Mouse (Mus musculus): ENCODE data around the gene Med11. TPM values are rescaled to one million over a fixed set of nuclear protein-coding genes. Genes with fewer than 3 reads are reported as not detected.
"Not testable (repeated sequence)": the region's sequence is repeated elsewhere in the genome, so short reads cannot be mapped to it uniquely, and the experiment has no call there.

The Med11 gene
- polyA plus RNA-seq, 1 experiment from 2014 or later, result 51.6 TPM

- Histone ChIP-seq H3K27me3 (replicated peaks; ENCODE audit: control insufficient read depth, insufficient read depth, low read length) (no peaks in the 10 kb centered on the region), H3K4me1 (replicated peaks; ENCODE audit: control insufficient read depth, insufficient read depth, low read length) (no peaks in the 10 kb centered on the region), H3K36me3 (ENCODE audit: control insufficient read depth, insufficient read depth, low read length) (no peaks in the 10 kb centered on the region), H3K4me3 (ENCODE audit: low read depth, low read length) (no peak overlapping the region), H3K9me3 (ENCODE audit: control insufficient read depth, low read length) (no peaks in the 10 kb centered on the region), H3K9ac (ENCODE audit: low read length) (no peak overlapping the region), H3K4me2 (ENCODE audit: low read length) (no peak overlapping the region), H3K27ac (ENCODE audit: low read depth) (no peak overlapping the region)
- no peak for DNase-seq (ENCODE audit: low spot score)
- ATAC-seq (replicated peaks; ENCODE audit: low FRiP score, low TSS enrichment, low read depth), result no peak
These were observed 21.0 kb downstream of the Med11 start for GRCm38 (mm10) chr11:70472716-70473115.

GRCm38 (mm10) chr11:70473291-70473690, 21.6 kb downstream of the Med11 start:
- H3K9ac ChIP-seq (ENCODE audit: low read length); H3K27ac ChIP-seq (ENCODE audit: low read depth); H3K4me2 ChIP-seq (ENCODE audit: low read length); ATAC-seq (replicated peaks; ENCODE audit: low FRiP score, low TSS enrichment, low read depth); H3K27me3 ChIP-seq (replicated peaks; ENCODE audit: control insufficient read depth, insufficient read depth, low read length); DNase-seq (ENCODE audit: low spot score); H3K9me3 ChIP-seq (ENCODE audit: control insufficient read depth, low read length); H3K4me3 ChIP-seq (ENCODE audit: low read depth, low read length); H3K36me3 ChIP-seq (ENCODE audit: control insufficient read depth, insufficient read depth, low read length); H3K4me1 ChIP-seq (replicated peaks; ENCODE audit: control insufficient read depth, insufficient read depth, low read length): not testable (repeated sequence)
- WGBS, result 82% methylated on average over 5 of the region's 5 CpGs

GRCm38 (mm10) chr11:70474872-70475534, 23.3 kb downstream of the Med11 start:
- Histone ChIP-seq H3K4me3 (ENCODE audit: low read depth, low read length) (no peak overlapping the region), H3K36me3 (ENCODE audit: control insufficient read depth, insufficient read depth, low read length) (no peaks in the 10 kb centered on the region), H3K9me3 (ENCODE audit: control insufficient read depth, low read length) (no peaks in the 10 kb centered on the region), H3K9ac (ENCODE audit: low read length) (no peak overlapping the region), H3K4me1 (replicated peaks; ENCODE audit: control insufficient read depth, insufficient read depth, low read length) (no peaks in the 10 kb centered on the region), H3K4me2 (ENCODE audit: low read length) (no peak overlapping the region), H3K27ac (ENCODE audit: low read depth) (no peak overlapping the region), H3K27me3 (replicated peaks; ENCODE audit: control insufficient read depth, insufficient read depth, low read length) (no peaks in the 10 kb centered on the region)
- 55% methylated on average over 12 of the region's 12 CpGs for WGBS
- DNase-seq (ENCODE audit: low spot score) (no peak), ATAC-seq (replicated peaks; ENCODE audit: low FRiP score, low TSS enrichment, low read depth) (no peak)

GRCm38 (mm10) chr11:70485498-70485897, 33.8 kb downstream of the Med11 start:
- ATAC-seq (replicated peaks; ENCODE audit: low FRiP score, low TSS enrichment, low read depth) (no peak), DNase-seq (ENCODE audit: low spot score) (no peak)
- 62% methylated on average over 2 of the region's 2 CpGs for WGBS
- H3K36me3 ChIP-seq (ENCODE audit: control insufficient read depth, insufficient read depth, low read length), result no peaks in the 10 kb centered on the region
- H3K4me3 ChIP-seq (ENCODE audit: low read depth, low read length), result no peak overlapping the region
- H3K27ac ChIP-seq (ENCODE audit: low read depth), result no peak overlapping the region
- H3K9ac ChIP-seq (ENCODE audit: low read length), result no peak overlapping the region
- H3K4me1 ChIP-seq (replicated peaks; ENCODE audit: control insufficient read depth, insufficient read depth, low read length), result no peaks in the 10 kb centered on the region
- no peak overlapping the region for H3K4me2 ChIP-seq (ENCODE audit: low read length)
- H3K9me3 ChIP-seq (ENCODE audit: control insufficient read depth, low read length), result no peaks in the 10 kb centered on the region
- no peaks in the 10 kb centered on the region for H3K27me3 ChIP-seq (replicated peaks; ENCODE audit: control insufficient read depth, insufficient read depth, low read length)

- H3K9ac ChIP-seq (ENCODE audit: low read length), result no peak overlapping the region
- DNase-seq (ENCODE audit: low spot score) (no peak), ATAC-seq (replicated peaks; ENCODE audit: low FRiP score, low TSS enrichment, low read depth) (no peak)
- no peak overlapping the region for H3K4me2 ChIP-seq (ENCODE audit: low read length)
- H3K27me3 ChIP-seq (replicated peaks; ENCODE audit: control insufficient read depth, insufficient read depth, low read length), result no peaks in the 10 kb centered on the region
- no peaks in the 10 kb centered on the region for H3K4me1 ChIP-seq (replicated peaks; ENCODE audit: control insufficient read depth, insufficient read depth, low read length)
- H3K4me3 ChIP-seq (ENCODE audit: low read depth, low read length), result no peak overlapping the region
- no peak overlapping the region for H3K27ac ChIP-seq (ENCODE audit: low read depth)
- H3K36me3 ChIP-seq (ENCODE audit: control insufficient read depth, insufficient read depth, low read length), result no peaks in the 10 kb centered on the region
- WGBS, result 46% methylated on average over 4 of the region's 4 CpGs
- H3K9me3 ChIP-seq (ENCODE audit: control insufficient read depth, low read length), result no peaks in the 10 kb centered on the region
These were observed 36.1 kb downstream of the Med11 start for GRCm38 (mm10) chr11:70487816-70488215.

- ATAC-seq (replicated peaks; ENCODE audit: low FRiP score, low TSS enrichment, low read depth), result no peak
- Histone ChIP-seq H3K9ac (ENCODE audit: low read length) (no peak overlapping the region), H3K4me3 (ENCODE audit: low read depth, low read length) (no peak overlapping the region), H3K9me3 (ENCODE audit: control insufficient read depth, low read length) (no peaks in the 10 kb centered on the region), H3K36me3 (ENCODE audit: control insufficient read depth, insufficient read depth, low read length) (no peaks in the 10 kb centered on the region), H3K4me1 (replicated peaks; ENCODE audit: control insufficient read depth, insufficient read depth, low read length) (no peaks in the 10 kb centered on the region), H3K4me2 (ENCODE audit: low read length) (no peak overlapping the region), H3K27me3 (replicated peaks; ENCODE audit: control insufficient read depth, insufficient read depth, low read length) (no peaks in the 10 kb centered on the region), H3K27ac (ENCODE audit: low read depth) (no peak overlapping the region)
- 86% methylated on average over 3 of the region's 3 CpGs for WGBS
- DNase-seq (ENCODE audit: low spot score), result no peak
These were observed 37.4 kb downstream of the Med11 start for GRCm38 (mm10) chr11:70489138-70489537.

- Histone ChIP-seq H3K9ac (ENCODE audit: low read length) (no peak overlapping the region), H3K36me3 (ENCODE audit: control insufficient read depth, insufficient read depth, low read length) (no peaks in the 10 kb centered on the region), H3K4me2 (ENCODE audit: low read length) (no peak overlapping the region), H3K4me1 (replicated peaks; ENCODE audit: control insufficient read depth, insufficient read depth, low read length) (no peaks in the 10 kb centered on the region), H3K27me3 (replicated peaks; ENCODE audit: control insufficient read depth, insufficient read depth, low read length) (no peaks in the 10 kb centered on the region), H3K4me3 (ENCODE audit: low read depth, low read length) (no peak overlapping the region), H3K27ac (ENCODE audit: low read depth) (no peak overlapping the region), H3K9me3 (ENCODE audit: control insufficient read depth, low read length) (no peaks in the 10 kb centered on the region)
- ATAC-seq (replicated peaks; ENCODE audit: low FRiP score, low TSS enrichment, low read depth) (no peak), DNase-seq (ENCODE audit: low spot score) (no peak)
- 89% methylated on average over 6 of the region's 6 CpGs for WGBS
These were observed 38.0 kb downstream of the Med11 start for GRCm38 (mm10) chr11:70489684-70490083.

GRCm38 (mm10) chr11:70499566-70500475, 48.1 kb downstream of the Med11 start:
- H3K27me3 ChIP-seq (replicated peaks; ENCODE audit: control insufficient read depth, insufficient read depth, low read length), result no peaks in the 10 kb centered on the region
- no peak overlapping the region for H3K9ac ChIP-seq (ENCODE audit: low read length)
- no peaks in the 10 kb centered on the region for H3K9me3 ChIP-seq (ENCODE audit: control insufficient read depth, low read length)
- H3K4me3 ChIP-seq (ENCODE audit: low read depth, low read length), result no peak overlapping the region
- H3K27ac ChIP-seq (ENCODE audit: low read depth), result no peak overlapping the region
- H3K4me2 ChIP-seq (ENCODE audit: low read length), result no peak overlapping the region
- ATAC-seq (replicated peaks; ENCODE audit: low FRiP score, low TSS enrichment, low read depth) (no peak), DNase-seq (ENCODE audit: low spot score) (no peak)
- no peaks in the 10 kb centered on the region for H3K4me1 ChIP-seq (replicated peaks; ENCODE audit: control insufficient read depth, insufficient read depth, low read length)
- H3K36me3 ChIP-seq (ENCODE audit: control insufficient read depth, insufficient read depth, low read length), result no peaks in the 10 kb centered on the region
- 67% methylated on average over 14 of the region's 14 CpGs for WGBS

GRCm38 (mm10) chr11:70500476-70500812, 48.7 kb downstream of the Med11 start:
- Histone ChIP-seq H3K27me3 (replicated peaks; ENCODE audit: control insufficient read depth, insufficient read depth, low read length) (no peaks in the 10 kb centered on the region), H3K36me3 (ENCODE audit: control insufficient read depth, insufficient read depth, low read length) (no peaks in the 10 kb centered on the region), H3K9ac (ENCODE audit: low read length) (no peak overlapping the region), H3K4me1 (replicated peaks; ENCODE audit: control insufficient read depth, insufficient read depth, low read length) (no peaks in the 10 kb centered on the region), H3K4me3 (ENCODE audit: low read depth, low read length) (no peak overlapping the region), H3K27ac (ENCODE audit: low read depth) (no peak overlapping the region), H3K9me3 (ENCODE audit: control insufficient read depth, low read length) (no peaks in the 10 kb centered on the region), H3K4me2 (ENCODE audit: low read length) (no peak overlapping the region)
- no peak for ATAC-seq (replicated peaks; ENCODE audit: low FRiP score, low TSS enrichment, low read depth)
- WGBS, result 79% methylated on average over 1 of the region's 1 CpGs
- DNase-seq (ENCODE audit: low spot score), result no peak

Data from intestine, embryonic 14.5 days (tissue).